Mouse (Mus musculus): ENCODE measurements at regions not wholly inside any gene's neighbourhood (a gene's known extent, or its start where the extent isn't known, plus 50 kb on each side); places are given as distances from the start of the nearest gene placed in this dataset.
A peak's percentile ranks its signal among the peaks of the same experiment; 100 is the strongest.
"Not testable (repeated sequence)": the region's sequence is repeated elsewhere in the genome, so short reads cannot be mapped to it uniquely, and the experiment has no call there.

- ATAC-seq (replicated peaks; ENCODE audit: insufficient number of reproducible peaks, low FRiP score, low TSS enrichment, poor library complexity, severe bottlenecking), result no peak
Observed at GRCm38 (mm10) chr1:35873038-35873437, 195.2 kb upstream of the Hs6st1 start.

DNA sequence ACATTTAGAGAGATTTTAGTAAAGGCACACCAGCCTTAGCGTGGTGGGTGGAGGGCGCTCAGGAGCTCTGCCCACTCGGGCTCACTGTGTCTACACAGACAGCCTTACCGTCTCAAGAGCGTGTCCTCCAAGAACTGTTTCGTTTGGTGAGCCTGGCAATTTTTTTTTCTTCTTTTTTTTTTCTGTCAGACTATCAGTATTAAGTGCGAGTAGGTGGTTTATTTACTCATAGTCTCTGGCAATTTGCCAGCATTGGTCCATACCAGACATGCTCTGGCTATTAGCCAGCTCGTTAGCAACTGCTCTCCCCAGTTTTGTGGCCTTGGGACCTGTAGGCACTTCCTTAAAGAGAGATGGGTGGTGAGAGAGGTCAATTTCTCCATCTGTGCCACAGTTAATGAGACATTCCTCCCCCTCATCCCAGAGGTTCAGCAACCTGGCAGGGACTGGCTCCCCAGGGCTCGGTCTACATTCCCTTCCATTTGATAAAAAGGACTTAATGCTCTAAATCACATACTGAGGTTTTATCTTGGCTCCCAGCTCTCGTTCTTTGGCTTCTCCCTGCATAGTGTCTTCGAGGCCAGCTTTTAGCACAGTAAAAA is 192.9 kb upstream of the Hs6st1 start:
- no peak for ATAC-seq (replicated peaks; ENCODE audit: insufficient number of reproducible peaks, low FRiP score, low TSS enrichment, poor library complexity, severe bottlenecking)

- no peak for ATAC-seq (replicated peaks; ENCODE audit: insufficient number of reproducible peaks, low FRiP score, low TSS enrichment, poor library complexity, severe bottlenecking)
Observed at GRCm38 (mm10) chr1:35878426-35878825, 189.8 kb upstream of the Hs6st1 start.

DNA sequence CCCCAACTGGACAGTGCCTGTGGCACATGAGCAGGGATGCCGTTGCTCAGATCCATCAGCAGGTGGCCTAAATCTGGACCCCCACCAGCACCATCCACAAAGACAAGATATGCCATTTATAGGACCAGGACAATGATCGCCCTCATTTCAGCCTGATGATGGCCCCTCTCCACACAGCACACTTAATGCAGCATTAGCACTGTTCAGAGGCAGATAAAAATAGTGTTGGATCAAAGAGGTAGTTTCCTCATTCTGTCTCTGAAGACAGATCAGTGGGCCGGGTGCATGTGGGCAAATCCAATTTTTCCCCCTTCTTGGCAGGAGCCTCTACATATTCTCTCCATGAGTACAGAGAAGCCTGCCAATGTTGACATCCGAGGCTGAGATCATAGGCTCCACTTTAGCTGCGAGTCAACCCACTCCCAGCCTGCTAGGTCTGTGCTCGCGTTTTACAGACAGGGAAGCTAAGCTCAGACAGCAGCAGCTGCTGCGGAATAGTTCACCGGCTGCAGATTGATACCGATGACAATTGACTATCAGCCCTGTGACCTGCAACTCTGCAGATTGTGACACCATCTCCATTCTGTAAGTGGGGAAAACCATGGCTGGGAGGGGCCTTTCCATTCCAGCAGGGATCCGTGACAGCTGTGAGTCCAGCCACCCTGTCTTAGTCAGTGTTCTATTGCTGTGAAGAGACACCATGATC is 188.7 kb upstream of the Hs6st1 start:
- no peak for ATAC-seq (replicated peaks; ENCODE audit: insufficient number of reproducible peaks, low FRiP score, low TSS enrichment, poor library complexity, severe bottlenecking)

GRCm38 (mm10) chr1:35880562-35881265 is 187.5 kb upstream of the Hs6st1 start:
- ATAC-seq (replicated peaks; ENCODE audit: insufficient number of reproducible peaks, low FRiP score, low TSS enrichment, poor library complexity, severe bottlenecking), result no peak

DNA sequence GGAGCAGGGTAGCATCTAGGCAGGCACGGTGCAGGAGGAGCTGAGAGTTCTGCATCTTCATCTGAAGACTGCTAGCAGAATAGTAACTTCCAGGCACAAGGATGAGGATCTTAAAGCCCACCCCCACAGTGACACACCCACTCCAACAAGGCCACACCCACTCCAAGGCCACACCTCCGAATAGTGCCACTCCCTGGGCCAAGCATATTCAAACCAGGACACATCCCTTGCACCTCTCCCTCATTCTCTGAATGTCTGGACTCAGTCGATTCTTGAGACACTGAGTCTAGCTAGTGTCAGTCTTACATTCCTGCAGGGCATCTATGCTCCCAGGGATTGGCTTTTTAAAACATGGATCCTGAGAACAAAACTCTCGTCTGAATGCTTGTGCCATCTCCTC is 186.7 kb upstream of the Hs6st1 start:
- ATAC-seq (replicated peaks; ENCODE audit: insufficient number of reproducible peaks, low FRiP score, low TSS enrichment, poor library complexity, severe bottlenecking), result no peak

- no peak for ATAC-seq (replicated peaks; ENCODE audit: insufficient number of reproducible peaks, low FRiP score, low TSS enrichment, poor library complexity, severe bottlenecking)
Observed at GRCm38 (mm10) chr1:35882101-35882500, 186.1 kb upstream of the Hs6st1 start.

DNA sequence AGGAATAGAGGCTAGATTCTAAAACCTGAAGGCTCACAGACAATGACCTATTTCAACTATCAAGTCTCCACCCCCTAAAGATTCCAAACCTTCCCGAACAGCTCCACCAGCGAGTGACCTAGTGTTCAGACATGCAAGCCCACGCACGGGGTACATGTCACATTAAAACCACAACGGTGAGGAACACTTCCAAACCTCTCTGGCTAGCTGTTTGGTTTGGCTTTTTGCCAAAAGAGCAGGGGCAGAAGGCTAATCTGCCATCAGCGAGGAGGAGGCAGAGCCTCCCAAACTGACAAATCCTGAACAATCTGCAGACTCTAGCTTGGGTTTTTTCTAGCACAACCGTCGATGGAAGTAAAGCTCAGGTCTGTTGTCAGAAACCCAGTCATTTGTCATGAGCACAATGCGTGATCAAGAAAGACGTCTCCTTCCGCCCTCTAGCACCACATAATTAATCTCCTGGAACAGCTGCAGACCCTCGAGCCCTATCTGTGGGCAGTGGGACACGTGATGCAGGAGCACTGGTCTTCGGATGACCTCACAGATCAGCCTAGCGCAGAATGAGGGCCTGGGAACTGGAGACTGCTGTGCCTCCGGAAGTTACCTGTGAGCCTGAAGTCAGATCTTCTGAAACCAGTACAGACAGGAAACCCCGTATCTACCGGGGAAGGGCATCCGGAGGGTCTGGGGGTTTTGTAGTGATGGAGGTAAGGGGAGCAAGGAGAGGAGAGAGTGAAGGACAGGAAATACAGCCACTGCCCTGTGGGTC is 178.3 kb upstream of the Hs6st1 start:
- no peak for ATAC-seq (replicated peaks; ENCODE audit: insufficient number of reproducible peaks, low FRiP score, low TSS enrichment, poor library complexity, severe bottlenecking)

GRCm38 (mm10) chr1:35890500-35890900 is 177.7 kb upstream of the Hs6st1 start:
- ATAC-seq (replicated peaks; ENCODE audit: insufficient number of reproducible peaks, low FRiP score, low TSS enrichment, poor library complexity, severe bottlenecking), result peak; percentile 71

DNA sequence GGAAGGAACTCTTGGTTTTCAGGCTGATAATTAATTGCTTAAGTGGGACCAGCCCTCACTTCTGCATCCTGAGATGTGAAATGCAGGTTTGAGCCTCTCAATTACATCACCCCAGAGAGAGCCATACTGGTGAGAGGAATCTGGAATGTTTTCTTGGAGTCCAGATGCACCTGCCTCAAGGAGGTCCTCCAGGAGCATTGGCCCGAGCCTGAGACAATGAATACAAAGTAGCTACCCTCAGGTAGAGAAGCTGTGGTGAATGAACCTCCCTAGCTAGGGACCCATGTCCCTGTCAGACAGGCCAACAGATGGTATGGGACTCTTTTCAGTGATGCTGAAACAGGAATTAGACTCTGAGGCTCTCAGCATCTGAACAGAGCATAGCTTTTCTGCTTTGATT is 168.7 kb upstream of the Hs6st1 start:
- ATAC-seq (replicated peaks; ENCODE audit: insufficient number of reproducible peaks, low FRiP score, low TSS enrichment, poor library complexity, severe bottlenecking), result no peak

GRCm38 (mm10) chr1:35904001-35904547 is 164.1 kb upstream of the Hs6st1 start:
- ATAC-seq (replicated peaks; ENCODE audit: insufficient number of reproducible peaks, low FRiP score, low TSS enrichment, poor library complexity, severe bottlenecking), result no peak

GRCm38 (mm10) chr1:35913551-35913950 is 154.6 kb upstream of the Hs6st1 start:
- no peak for ATAC-seq (replicated peaks; ENCODE audit: insufficient number of reproducible peaks, low FRiP score, low TSS enrichment, poor library complexity, severe bottlenecking)

GRCm38 (mm10) chr1:35914175-35914574 is 154.0 kb upstream of the Hs6st1 start:
- not testable (repeated sequence) for ATAC-seq (replicated peaks; ENCODE audit: insufficient number of reproducible peaks, low FRiP score, low TSS enrichment, poor library complexity, severe bottlenecking)

DNA sequence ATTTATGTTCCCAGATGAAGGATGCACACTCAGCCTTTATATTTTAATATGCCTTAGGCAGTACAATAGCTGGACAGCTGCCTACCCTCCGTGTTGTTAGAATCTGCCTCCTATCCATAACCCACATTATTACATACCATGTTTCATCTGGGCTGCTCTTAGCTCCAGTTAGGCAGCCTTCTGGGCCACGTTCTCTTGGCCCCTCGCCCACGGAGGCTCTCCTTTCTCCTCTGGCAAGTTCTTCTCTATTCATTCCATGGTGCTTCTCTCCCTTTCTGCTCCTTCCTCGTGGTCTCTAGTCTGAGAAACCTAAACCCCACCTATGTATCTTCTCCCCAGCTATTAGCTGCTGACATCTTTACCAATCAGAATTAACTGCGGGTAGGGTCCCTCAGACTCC is 152.7 kb upstream of the Hs6st1 start:
- ATAC-seq (replicated peaks; ENCODE audit: insufficient number of reproducible peaks, low FRiP score, low TSS enrichment, poor library complexity, severe bottlenecking), result no peak

DNA sequence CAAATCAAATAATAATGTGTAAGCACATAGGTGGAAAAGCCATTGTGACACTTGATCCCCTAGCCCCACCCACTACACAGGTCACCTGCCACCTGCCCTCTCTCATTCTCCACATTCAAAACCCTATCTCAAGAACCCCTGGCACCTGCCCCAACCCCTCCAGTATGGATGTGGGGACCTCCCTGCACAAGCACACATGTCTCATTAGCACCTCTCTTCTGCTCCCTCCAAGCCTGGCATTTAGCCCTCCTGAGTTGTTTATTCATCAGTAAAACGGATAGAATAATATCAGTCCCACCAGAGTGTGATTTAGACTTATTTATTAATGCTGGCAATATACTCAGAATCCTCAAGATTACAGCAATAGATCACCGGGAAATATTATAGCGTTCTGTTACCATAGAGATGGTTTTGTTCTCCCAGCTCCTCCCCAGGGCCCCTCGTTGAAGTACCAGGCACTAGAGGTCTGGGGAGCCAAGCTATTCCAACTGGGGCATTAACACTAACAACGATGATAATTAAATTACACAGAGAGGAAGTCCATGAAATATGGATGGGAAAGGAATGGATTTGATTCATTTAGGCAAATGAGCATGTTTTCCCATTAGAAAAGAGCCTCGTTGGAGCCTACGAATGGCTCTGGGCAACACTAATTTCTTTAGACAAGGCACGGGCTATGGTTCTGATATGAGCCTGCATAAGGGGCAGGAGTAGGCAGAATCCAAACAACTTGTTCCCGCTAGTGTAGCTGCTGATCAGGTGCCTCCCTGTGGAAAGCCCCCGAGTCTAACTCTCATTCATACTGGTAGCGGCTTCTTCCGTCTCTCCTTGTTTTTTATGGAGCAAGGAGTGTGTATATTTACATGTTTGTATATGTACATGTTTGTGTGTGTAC is 148.1 kb upstream of the Hs6st1 start:
- ATAC-seq (replicated peaks; ENCODE audit: insufficient number of reproducible peaks, low FRiP score, low TSS enrichment, poor library complexity, severe bottlenecking), result no peak

- no peak for ATAC-seq (replicated peaks; ENCODE audit: insufficient number of reproducible peaks, low FRiP score, low TSS enrichment, poor library complexity, severe bottlenecking)
Observed at GRCm38 (mm10) chr1:35924796-35925195, 143.4 kb upstream of the Hs6st1 start.

DNA sequence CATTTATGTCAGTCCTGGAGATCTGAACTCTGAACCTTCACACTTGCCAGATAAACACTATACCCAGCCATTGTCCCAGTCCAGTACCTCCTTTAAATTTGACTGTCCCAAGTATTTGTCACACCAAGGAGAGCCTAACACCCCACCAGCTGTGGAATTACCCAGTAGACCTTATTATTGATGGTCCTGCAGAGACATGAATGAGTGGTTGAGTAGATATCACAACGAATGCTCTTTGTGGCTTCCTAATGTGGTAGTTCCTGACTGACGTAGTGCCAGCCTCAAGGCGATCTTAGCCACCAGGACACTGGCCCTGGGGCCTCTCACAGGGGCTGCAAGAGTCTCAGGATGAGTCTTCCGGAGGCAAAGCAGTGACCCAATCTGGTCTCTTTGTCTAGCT is 142.9 kb upstream of the Hs6st1 start:
- ATAC-seq (replicated peaks; ENCODE audit: insufficient number of reproducible peaks, low FRiP score, low TSS enrichment, poor library complexity, severe bottlenecking), result no peak

Data from monocyte, adult 5-6 weeks (primary cell).